Mouse (Mus musculus) right cerebral cortex, postnatal 14 days (tissue): ENCODE measurements at regions not wholly inside any gene's neighbourhood (a gene's known extent, or its start where the extent isn't known, plus 50 kb on each side); places are given as distances from the start of the nearest gene placed in this dataset.
A peak's percentile ranks its signal among the peaks of the same experiment; 100 is the strongest.
"Not testable (repeated sequence)": the region's sequence is repeated elsewhere in the genome, so short reads cannot be mapped to it uniquely, and the experiment has no call there.

Experiments
- DNase-seq: peaks from one replicate; pipeline ENCODE4 v3.0.0; 2022

- DNase-seq: no peak
Observed at GRCm38 (mm10) chr1:189584831-189585230, 103.1 kb downstream of the Cenpf start.

DNA sequence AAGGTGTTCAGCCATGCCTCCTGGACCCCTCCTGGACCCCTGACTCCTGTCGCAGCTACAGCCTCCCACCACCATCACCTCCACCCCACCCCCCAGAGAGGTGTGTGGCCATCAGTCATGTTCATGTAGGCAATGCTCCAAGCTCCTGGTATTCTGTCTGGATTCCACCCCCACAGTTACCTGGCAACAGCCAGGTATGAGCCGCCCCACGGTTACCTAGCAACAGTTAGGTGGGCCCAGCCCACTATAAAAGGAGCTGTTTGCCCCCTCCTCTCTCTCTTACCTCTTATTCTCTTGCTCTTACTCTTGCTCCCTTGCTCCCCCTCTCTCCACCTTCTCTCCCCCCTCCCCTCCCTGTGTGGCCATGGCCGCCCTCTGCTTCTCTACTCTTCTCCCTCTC lies 106.5 kb downstream of the Cenpf start:
- no peak for DNase-seq

GRCm38 (mm10) chr1:189579358-189579757 lies 108.5 kb downstream of the Cenpf start:
- DNase-seq: peak; percentile 36

GRCm38 (mm10) chr1:189576311-189577002 lies 111.4 kb downstream of the Cenpf start:
- no peak for DNase-seq

- no peak for DNase-seq
Observed at GRCm38 (mm10) chr1:189575525-189576240, 112.2 kb downstream of the Cenpf start.

- no peak for DNase-seq
Observed at GRCm38 (mm10) chr1:189566491-189566890, 121.4 kb downstream of the Cenpf start.

GRCm38 (mm10) chr1:189561831-189562230 lies 126.1 kb downstream of the Cenpf start:
- DNase-seq: no peak

GRCm38 (mm10) chr1:189560576-189560975 lies 127.3 kb downstream of the Cenpf start:
- no peak for DNase-seq

DNA sequence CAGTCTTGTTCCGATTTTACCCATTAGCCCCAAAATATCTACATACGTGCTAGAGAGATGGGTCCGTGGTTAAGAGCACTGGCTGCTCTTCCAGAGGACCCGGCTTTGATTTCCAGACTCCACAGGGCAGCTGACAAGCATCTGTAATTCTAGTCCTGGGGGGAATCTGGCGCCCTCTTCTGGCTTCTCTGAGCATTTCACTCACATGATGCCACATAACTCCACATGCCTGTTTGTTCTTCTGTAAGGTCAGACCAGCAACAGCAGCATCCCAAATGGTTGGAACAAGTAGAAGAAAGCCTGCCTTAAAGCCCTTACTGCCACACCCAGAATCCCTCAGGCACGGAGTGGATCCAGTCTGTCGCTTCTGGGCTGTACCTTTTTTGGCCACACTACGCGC lies 137.0 kb downstream of the Cenpf start:
- DNase-seq: no peak

- DNase-seq: no peak
Observed at GRCm38 (mm10) chr1:189532834-189533233, 130.8 kb upstream of the Kcnk2 start.

- DNase-seq: no peak
Observed at GRCm38 (mm10) chr1:189526329-189526728, 124.3 kb upstream of the Kcnk2 start.

DNA sequence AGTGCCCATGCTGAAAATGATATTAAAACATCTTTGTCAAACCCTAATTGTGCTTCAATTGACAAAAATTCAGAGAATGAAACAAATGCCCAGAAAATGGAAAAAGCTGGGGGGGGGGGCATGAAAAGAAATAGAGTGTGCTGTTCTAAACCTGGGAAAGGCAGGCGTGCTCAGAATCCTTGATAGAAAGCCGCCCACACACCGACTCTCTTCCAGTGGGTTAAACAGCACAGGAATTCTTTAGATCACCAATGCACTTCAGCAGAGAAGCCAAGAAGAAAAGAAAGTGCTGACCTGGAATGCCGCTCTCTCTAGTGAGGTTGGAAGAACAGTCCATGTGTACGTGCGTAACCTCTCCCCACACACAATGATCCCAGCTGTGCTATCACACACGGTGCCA lies 113.4 kb upstream of the Kcnk2 start:
- DNase-seq: peak; percentile 29

DNA sequence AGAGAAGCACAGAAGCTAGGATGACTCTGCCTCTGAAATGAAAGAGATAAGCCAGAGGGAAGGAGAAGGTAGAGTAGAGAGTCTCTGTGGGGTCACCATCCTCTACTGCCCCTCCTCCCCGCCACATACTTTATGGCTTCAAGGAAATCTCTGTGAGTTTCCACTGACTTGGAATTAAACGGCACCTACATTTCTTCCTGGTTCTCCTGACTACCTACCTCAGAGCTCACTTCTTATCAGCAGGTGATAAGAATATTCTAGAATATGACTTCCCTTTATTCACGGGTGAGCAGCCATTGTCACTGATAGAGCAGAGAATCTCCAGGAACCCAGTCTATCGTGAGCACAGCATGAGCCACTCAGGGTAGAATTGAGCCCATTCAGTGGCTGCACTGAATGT lies 111.3 kb upstream of the Kcnk2 start:
- DNase-seq: no peak

- DNase-seq: not testable (repeated sequence)
Observed at GRCm38 (mm10) chr1:189507301-189507700, 105.2 kb upstream of the Kcnk2 start.

GRCm38 (mm10) chr1:189499703-189500102 lies 97.6 kb upstream of the Kcnk2 start:
- DNase-seq: no peak

DNA sequence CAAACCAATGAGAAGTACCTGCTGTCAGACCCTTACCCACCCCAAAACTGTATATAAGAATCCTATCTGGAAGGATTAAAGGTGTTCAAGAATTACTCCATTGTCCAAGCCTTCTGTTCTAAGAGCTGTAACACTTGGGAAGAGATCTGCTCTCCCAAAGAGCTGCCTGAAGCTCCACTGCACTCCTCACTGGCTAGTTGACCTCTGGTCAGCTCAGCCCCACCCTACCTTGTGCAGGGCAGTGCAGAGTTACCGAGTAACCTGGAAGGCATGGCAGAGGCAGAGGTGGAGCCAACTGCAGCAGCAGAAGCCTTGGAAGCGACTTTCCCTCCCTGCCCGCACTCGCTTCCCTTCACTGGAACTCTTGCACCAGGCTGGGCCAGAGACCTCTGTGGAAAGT lies 97.1 kb upstream of the Kcnk2 start:
- DNase-seq: no peak

DNA sequence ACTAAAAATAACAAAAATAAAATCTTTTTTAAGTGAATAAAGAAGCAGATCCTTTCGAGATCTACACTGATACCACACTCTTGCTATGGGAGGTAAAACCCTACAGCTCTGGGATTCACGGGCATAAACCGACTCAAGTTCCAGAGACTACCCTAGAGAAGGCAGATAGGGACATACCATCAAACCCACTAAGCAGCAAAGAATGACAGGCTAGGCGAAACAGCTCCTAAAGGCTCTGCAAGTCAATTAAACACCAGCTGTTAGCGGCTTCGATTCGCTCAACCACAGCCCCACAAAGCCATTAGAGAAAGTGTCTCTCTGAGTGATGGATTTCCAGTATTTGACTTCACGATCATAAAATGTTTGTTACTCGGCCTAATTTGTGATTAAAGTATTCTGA lies 95.0 kb upstream of the Kcnk2 start:
- no peak for DNase-seq

- no peak for DNase-seq
Observed at GRCm38 (mm10) chr1:189495386-189496150, 93.5 kb upstream of the Kcnk2 start.

DNA sequence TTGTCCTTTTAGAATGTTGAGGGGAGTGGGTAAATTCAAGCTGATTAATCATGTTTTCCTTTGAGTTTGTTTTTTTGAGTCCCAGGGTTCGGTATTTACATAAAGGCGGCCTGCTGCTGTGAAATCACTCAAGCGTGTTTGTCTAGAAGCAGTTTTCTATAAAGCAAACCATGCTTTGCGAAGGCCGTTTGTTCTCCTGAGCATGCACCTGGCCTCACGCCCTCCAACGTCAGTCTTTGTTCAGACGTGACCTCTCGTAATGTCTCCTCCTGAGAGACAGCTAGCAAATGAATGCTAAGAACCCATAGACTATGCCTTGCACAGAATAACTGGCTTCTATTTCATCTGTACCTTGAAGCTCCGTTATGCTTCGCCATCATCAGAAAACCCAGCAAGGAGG lies 92.8 kb upstream of the Kcnk2 start:
- no peak for DNase-seq

DNA sequence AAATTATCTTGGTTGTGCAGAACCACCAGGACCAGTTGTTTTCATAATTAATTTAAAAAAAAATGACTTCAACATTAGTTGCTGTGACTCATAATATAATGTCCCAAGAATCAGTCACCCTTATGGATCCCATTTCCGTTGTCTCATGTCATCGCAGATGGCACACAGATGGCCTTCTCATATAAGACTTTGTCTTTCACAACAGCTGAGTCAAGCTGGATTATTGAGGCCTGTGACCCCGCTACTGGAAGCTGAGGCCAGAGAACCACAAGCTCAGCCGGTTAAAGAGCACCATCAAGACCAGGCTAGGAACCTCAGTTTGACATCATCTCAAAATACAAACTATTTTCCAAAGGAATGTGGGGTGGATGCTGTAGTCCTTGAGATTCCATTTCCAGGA lies 83.3 kb upstream of the Kcnk2 start:
- DNase-seq: no peak

- DNase-seq: no peak
Observed at GRCm38 (mm10) chr1:189483331-189483730, 81.3 kb upstream of the Kcnk2 start.

GRCm38 (mm10) chr1:189478051-189478450 lies 76.0 kb upstream of the Kcnk2 start:
- DNase-seq: no peak

DNA sequence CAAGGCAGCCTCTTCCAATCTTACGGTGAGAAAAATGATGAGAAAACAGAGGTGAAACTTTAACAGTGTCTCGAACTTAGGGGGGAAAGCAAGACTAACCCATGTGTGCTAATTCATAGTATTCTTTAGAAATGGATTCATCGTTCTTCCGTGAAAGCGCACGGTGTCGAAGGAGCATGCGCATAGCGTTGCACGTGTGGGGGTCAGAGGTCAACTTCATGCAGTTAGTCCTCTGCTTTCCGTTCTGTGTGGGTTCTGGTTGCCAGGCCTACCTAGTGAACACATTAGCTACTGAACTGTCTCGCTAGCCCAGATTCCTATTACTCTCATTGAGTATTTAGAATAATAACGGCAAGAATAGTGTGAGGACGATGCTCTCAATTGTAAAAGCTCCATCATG lies 74.7 kb upstream of the Kcnk2 start:
- DNase-seq: no peak

GRCm38 (mm10) chr1:189473071-189473470 lies 71.0 kb upstream of the Kcnk2 start:
- DNase-seq: no peak
